Mouse (Mus musculus) ovary, postnatal 14 days (tissue): ENCODE data around the gene Ccdc6.

ENCODE experiments used
- DNase-seq: peaks from one replicate; pipeline ENCODE4 v3.0.0; 2022; ENCODE audit warnings: low spot score

Gene Ccdc6

DNA sequence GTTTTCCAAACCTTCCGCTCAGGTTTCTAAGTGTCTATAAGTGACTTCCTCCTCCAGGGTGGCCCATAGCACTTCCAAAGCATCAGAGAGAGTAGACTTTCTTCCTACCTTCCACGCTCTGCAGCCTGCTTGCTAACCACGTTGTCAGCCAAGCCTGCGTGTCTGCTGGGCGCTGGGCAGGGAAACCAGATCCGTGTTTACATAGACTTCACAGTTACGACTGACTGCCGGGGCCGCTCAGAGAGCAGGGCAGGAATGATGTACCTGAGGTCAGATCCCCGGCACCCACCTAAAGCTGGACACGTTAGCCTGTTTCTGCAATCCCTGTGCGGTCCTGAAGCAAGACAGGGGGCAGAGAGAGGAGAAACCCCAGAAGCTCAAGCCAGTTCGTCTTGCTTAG, 71.5 kb downstream of the Ccdc6 start:
- DNase-seq, result no peak

DNA sequence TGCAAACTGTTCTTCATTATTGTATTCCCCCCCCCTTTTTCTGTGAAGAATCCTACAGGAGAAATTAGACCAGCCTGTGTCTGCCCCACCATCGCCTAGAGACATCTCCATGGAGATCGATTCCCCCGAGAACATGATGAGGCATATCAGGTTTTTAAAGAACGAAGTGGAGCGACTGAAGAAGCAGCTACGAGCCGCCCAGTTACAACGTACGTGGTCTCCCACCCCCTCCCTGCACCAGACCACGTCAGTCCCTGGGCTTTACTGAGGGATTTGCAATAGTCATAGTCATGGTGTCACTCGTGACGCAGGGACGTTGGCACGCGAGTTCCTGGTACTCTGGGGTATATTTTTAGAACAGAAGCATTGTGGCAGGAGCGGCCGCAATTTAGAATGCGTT, 72.1 kb downstream of the Ccdc6 start:
- DNase-seq, result no peak

DNA sequence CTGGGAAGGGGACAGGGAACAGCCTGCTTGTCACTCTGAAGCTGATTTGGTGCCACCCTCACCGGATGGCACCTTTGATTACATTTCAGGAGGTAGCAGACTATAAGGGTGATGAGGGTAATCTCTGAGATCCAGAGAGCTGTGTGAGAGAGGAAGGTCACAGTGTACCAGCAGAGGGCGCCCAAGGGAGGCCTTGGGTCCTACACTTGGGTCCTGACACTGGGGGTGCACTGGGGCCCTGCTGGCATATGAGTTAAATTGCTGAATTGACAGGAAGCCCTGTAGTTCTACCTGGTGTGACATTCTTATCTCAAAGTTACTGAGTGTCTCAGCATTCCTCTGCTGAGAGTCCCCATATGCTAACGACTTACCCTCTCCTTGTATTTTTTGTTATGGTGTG, 76.4 kb downstream of the Ccdc6 start:
- DNase-seq, result peak; percentile 56

DNA sequence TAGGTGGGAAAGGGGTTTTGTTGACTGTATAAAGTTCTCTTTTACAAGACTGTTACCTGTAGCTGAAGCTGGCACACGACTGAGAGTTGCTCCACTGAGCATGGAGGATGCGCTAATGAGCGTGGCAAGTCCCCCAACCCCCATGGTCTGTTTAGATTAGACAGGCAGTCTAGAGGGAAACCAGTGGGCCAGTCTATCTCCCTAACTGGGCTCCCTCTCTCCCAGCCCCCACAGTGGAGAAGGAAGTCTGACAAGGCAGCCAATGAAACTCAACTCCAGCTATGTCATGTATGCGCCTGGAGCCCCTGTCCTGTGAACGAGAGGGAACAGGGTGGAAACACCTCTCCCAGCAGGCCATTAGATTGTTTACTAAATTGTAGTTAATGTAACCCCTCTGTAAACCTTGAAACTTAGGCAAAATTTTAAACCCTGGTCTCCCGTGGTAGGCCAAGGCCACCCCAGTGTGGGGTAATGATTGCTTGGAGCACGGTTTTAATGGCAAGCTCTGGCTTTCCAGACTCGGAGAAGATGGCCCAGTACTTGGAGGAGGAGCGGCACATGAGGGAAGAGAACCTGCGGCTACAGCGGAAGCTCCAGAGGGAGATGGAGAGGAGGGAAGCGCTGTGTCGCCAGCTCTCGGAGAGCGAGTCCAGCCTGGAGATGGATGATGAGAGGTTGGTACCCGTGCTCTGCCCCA, 77.7 kb downstream of the Ccdc6 start:
- no peak for DNase-seq

DNA sequence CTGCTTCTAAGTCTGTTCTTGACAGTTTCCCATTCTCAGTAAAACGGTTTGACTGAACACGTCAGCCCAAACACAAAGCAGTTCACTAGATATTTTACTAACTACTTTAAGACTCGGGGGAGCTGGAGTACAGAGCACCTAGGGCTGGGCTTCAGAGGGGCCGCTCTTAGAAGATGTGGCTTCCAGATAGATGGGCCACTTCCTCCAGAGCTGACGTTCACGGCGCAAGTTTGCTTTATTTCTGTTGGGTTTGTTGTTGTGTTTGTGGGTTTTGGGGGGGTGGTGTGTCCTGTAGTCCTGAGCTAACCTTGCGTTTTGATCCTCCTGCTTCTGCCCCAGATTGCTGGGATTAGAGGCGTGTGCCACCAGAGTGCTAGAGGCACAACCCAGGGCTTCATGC, 83.8 kb downstream of the Ccdc6 start:
- no peak for DNase-seq

DNA sequence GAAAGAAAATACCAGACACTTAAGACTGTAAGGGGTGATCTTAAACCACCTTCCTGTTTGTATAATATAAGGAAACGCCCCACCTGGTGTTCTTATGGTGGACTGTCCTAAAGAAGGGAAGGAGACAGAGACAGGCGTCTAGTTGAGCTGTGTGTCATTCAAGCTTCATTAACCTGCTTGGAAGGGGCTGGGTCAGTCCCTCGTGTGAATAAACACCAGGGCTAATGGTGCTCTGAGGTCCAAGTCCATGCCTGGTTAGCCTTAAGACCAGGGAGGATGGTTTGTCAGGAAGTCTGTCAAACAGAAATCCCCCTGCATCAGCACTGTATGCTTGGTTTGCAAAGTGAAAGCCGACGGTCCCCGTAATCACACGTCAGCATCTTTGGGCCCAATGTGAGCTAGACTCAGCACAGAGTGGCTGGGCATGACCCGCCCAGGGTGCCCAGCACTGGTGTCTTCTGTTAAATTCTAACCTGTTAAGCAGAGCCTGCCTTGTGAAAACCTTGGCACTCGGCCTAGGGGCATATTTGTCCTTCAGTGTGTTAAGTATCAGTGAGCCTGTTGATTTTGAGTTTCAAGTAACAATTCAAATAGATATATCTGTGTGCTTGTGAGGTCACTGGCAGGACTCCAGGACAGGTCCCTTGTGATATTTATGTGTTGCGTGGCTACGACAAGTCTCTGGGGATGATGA, 84.5 kb downstream of the Ccdc6 start:
- DNase-seq, result no peak

DNA sequence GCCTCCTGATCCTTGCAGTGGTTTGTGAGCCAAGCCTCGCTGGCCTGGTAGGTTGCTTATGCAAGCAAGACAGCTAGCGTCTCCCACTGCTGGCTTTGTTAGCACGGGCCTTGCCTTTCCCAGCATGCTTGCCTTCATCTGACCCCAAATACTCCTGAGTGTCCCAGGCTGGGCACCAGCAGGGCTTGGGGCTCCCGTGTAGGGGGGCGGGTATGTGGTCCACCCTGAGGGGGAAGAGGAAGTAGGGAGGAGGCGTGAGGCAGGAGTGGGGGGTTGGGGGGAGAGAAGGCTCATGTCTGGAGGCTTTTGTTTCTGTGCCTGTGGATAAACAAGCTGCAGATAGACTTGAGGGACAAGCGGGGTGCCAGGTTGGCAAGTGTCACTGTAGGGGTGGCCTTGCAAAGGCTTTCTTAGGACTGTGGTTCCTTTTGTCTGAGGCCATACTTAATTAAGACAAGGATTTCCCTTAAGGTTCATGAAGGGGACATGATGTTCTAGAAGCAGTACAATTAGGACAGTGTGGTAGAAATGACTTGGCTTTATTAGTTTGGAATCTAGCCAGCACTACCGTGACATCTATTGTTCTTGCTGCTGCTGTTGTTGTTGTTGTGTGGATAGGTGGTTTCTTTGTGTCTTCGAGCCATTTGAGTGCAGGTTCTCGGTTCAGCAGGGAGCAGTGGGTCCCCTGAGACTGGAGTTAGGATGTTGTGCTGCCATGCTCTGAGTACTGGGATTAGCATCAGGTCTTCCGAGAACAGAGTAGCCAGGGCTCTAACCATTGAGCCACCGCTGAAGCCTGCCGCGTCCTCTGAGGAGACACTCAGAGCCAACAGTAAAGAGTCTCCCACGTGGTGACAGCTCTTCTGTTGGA, 86.5 kb downstream of the Ccdc6 start:
- DNase-seq, result no peak

DNA sequence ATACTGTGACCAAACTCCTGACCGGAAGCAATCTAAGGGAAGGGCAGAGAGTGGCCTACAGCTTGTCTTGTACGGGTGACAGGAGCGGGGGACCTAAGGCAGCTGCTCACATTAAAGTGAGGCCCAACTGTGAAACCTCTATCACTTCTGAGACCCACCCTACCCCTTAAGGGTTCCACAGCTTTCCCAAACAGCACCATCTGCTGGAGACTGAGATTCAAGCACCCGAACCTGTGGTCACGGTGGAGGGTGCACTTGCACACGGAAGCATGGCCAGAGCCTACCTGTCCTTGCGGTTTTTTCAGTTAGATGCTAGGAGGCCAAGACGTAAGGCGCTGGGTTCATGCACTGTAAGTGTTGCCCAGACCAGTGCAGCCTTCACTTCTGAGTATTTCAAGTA, 89.2 kb downstream of the Ccdc6 start:
- DNase-seq, result peak; percentile 41

DNA sequence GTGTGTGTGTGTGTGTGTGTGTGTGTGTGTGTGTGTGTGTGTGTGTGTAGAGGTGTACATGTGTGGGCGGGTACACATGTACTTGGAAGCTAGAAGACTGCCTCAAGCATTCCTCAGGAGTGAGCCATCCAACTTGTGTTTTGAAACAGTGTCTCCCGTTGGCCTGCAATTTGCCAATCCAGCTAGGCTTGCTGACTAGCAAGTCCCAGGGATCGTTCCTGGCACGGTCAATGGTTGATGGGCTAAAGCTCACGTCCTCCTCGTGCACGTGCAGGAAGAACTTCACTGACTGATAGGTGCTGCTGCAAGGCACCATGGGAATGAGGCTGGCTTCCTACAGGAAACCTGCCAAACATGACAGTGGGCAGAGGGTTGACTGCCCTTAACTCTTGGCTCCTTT, 89.7 kb downstream of the Ccdc6 start:
- DNase-seq, result no peak

DNA sequence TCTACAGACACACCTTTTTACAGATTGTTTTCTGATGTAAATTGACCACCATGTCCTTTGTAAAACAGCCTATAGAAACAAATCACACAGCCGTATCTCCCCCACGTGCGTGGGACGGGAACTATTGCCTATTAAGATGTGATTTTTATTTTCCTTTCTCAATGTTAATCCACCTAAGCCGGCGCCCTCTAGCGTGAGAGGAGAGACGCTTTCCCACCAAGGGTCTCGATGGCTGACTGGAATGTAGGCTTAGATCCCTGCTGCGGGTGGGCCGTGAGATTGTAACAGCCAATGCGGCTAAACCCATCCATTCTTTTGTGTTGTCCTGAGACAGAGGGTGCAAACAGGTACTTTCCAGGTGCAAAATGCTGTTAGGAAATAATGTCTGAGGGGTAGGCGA, 92.9 kb downstream of the Ccdc6 start:
- DNase-seq, result no peak

DNA sequence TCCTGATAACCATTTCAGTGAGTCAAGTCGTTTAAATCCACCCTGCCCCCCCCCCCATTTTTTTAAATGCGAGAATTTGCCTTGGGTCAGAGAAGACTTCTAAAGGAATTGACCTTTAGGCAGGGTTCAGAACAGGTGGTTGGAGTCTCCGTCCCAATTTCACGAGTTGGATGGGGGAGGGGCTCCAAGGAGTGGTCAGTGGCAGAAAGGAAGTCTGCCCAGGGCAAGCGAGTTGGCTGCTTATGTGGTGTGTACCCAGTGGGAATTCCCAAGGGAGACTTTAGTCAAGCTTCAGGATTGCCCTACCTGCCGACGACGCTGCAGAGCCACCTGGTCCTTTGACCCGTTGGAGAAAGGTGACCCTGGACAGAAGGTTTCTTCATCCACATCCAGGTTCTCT, 97.4 kb downstream of the Ccdc6 start:
- no peak for DNase-seq

DNA sequence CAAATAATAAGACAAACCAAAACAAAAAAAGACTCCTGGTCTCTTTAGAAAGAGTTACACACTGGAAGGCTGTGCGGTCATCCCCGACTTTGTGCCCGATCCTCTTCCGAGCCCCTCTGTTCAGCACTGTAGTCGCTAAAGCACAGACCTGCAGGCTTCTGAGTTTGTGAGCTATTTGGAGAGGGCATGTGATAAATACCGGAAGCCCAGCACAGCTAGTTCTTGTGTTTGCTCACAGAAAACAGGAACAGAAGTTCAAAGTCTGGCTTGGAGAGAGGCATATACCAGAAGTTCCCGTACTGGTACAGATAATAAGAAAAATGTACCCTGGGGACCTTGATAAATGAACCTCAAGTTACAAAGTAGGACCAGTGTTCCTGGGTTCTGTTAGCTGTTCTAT, 98.4 kb downstream of the Ccdc6 start:
- no peak for DNase-seq

DNA sequence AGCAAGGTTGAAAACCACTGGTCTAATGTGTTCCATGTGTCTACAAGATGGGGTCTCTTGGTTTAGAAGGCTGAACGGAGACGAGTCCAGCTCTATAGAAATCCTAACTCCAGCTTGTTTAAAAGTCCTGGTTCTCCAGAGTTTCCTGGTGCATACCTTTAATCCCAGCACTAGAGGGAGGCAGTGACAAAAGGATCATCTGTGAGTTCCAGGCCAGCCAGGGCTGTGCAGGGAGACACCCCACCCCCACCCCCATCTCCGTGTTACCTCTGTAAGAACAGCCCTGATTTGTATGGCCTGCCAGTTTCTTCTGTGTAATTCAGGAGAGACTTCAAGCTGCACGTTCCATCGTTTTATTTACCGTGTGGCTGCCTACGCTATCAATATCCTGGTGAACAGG, 98.9 kb downstream of the Ccdc6 start:
- DNase-seq, result no peak

DNA sequence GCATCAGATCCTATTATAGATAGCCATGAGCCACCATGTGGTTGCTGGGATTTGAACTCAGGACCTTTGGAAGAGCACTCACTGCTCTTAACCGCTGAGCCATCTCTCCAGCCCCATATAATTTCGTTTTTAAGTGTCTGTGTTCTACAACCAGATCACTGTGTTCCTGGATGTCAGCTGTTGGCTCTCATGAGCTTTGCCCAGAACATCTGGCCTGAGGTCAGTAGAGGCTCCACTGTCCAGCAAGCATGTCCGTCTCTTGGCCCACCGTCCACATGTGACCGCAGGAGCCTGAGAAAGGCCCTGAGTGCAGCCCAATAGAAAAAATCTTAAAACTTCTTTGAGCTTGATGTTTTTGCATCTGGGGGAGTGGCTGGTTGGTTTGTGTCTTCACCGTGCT, 99.7 kb downstream of the Ccdc6 start:
- no peak for DNase-seq

DNA sequence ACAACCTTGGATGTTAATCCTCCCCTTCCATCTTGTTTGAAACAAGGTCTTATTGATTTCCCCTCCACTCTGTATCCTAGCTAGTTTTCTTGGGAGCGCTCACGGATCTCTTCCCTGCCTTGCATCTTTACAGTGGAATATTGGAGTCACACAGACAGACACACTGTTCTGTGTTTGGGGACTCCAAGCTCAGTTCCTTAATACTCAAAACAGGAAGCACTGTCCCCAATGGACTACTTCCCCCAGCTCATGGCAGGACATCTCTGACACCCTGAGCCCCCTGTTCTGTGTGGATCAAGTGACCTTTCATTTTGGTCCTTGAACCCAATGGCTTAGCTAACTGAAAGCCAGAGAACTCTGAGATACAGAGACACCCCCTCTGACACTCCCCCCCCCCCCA, 100.7 kb downstream of the Ccdc6 start:
- DNase-seq, result no peak

DNA sequence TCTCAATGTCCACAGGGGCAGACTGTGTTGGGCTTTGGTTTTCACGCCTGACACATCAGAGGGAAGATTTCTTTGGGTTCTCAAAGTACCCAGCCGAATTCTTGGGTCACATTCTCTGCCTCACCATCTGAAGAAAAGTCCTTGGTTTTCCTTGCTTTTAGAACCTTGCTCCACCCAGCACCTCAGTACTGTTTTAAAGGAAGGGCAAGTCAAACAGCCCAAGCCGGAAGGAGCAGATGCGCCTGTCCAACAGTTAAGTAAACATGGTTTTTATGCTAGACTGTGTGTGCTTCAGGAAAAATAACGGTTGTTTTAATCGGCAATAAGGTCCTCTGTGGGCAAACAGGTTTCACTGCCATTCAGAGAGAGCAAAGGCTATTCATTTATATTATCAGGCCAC, 101.1 kb downstream of the Ccdc6 start:
- no peak for DNase-seq

DNA sequence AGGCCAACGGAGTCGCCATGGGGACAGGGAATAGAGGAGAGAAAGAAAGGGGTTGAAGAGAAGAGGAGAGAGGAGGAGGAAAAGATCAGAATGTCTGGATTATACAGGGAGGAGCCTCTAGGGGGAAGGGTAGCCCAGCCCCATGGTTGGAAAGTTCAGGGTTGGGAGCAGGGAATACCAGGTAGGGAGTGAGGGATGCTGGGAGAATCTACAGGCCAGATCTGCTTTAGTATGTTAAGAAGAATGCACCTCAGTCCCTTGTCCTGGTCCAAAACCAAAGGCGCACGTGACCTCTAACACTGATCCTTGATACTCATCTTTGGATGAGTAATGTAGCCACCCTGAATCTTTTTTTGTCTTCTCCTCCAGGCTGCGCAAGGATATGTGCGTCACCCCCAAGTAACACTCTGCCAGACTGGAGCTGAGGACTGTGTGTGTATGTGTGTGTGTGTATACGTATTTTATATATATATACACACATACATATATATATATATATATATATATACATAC, 102.1 kb downstream of the Ccdc6 start:
- DNase-seq, result no peak

DNA sequence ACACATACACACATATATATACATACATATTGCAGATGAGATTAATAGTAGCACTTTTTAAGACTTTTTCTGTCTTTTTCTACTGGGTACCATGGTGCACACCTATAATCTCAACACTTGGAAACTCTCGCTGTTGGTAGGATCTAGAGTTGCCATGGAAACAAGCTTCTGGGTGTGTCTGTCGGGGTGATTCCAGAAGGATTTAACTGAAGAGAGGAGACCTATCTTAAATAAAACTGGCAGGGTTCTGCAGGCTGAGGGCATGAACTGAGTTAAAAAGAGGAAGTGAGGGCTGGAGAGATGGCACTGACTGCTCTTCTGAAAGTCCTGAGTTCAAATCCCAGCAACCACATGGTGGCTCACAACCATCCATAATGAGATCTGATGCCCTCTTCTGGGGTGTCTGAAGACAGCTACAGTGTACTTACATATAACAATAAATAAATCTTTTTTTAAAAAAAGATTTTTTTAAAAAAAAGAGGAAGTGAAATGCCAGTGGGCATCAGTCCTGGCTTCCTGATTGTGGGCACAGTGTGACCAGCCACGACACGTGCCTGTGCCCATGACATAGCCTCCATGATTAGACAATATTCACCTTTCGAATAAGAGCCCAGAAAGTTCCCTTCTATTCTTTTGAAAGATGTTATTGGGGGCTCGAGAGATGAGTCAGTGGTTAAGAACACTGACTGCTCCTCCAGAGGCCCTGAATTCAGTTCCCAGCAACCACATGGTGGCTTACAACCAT, 102.7 kb downstream of the Ccdc6 start:
- no peak for DNase-seq

DNA sequence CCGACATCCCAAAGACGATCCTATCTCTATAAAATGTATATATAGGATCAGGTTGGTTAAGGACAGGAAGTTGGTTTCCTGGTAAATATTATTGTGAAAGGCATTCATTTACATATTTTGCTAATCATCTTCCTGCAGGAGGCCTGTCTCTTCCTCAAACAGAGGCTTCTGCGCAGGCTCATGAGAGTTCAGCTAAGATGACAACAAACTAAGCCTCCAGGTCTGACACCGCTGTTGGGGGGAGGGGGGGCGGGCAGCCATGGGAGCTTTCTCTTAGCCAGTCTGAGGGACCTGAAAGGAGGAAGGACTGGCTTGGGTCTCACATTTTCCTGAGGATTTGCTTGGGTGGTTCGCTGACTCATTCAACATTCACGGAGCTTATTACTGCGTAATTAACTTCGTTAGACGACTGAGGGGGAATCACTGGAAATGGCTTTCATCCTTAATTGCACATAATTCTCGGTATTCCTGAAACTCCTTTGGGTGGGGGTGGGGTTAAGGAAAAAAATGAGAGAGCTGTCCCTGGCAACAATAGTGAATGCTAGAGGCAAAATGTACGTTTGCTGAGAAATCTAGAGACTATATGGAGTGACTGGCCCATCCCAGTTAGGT, 104.1 kb downstream of the Ccdc6 start:
- DNase-seq, result no peak

DNA sequence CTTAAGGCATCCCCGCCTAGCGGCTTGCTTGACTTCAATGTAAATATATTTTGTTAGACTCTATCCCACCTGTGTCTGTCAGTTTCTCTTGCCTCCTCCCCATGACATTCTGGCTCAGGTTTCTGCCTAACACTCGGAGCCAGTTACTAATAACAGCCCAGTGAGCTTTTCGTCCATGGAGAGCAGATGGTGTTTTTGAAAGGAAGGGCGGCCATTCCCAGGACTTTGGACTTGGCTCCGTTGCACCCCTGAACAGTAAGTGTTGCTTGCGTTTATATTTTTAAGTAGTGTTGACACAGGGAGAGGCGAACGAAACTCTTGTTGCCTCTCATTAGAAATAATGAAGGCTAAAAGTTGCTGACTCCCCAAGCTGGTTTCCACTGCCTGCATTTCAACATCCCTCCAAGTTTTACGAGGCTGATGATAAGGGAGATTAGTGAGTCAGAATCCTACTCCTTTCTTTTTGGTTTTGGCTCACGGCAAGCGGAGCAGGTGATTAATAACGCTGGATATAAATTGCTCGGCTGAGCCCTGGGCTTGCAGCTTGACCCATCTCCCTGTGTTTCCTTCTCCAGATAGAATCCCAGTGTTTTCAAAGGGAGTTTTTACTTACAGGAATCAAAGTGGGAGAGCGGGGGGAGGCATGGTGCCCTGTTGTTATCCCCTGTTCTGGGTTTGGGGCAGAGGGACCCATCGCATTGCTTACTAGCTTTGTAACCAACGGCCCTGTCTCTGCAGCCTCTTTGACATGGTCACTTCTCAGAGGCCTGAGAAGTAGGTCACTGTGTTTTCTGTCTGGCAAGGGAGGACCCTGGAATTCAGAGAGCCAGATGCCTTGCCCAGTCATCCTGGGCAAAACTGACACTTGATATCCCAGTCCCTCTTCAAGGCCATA, 107.8 kb downstream of the Ccdc6 start, which contains the start of gene Mrln:
Gene Mrln, plus strand, starts transcription at position 160 of the 895 bp plus-strand sequence.
- DNase-seq, result no peak

DNA sequence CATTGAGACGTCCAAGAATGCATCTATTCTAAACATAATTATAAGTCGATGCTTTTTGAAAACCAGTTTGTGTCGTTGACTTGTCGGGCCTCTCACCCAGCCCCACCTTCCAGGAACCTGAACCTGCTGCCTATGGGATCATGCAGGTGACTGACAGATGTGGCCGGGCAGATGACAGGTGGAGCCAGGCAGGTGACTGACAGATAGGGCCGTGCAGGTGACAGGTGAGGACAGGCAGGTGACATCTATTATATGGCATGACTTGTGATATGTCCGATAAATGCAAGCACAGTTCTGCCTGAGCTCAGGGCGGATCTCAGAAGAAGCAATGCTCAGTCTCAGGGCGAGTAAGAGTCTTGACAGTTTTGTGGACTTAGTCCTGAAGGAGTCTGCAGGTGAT, 114.4 kb downstream of the Ccdc6 start:
- DNase-seq, result no peak
